Mouse (Mus musculus) liver, adult 2 months (tissue): ENCODE measurements around the gene Kdm1a.

Experiments used
- CTCF ChIP-seq: fragments of 200-500 bp; IDR thresholded peaks from 2 replicates; pipeline ENCODE4 v1.5.1; 2011; ENCODE audit warnings: low read depth, low read length, control low read depth
- POLR2A ChIP-seq: fragments of 200-500 bp; IDR thresholded peaks from 2 replicates; pipeline ENCODE4 v1.6.1; 2011; ENCODE audit warnings: low read length, control low read depth; ENCODE audit not compliant: insufficient read depth; ENCODE audit errors: extremely low read depth

GRCm38 (mm10) chr4:136524309-136524708, 78.2 kb downstream of the Kdm1a start:
- TF ChIP-seq CTCF (no peak), POLR2A (no peak)
